In genomic region chr2:167894948-167895372, GRCm38 (mm10) we compare ENCODE assay signal across 8 mouse cellular contexts. TPM values are rescaled to one million over a fixed set of nuclear protein-coding genes. Genes with fewer than 3 reads are reported as not detected.
DNase-seq lines count a peak whose midpoint lies in the region; ATAC-seq and TF ChIP-seq lines count a peak whose summit lies in the region.

No protein-coding gene starts in this region.

- H3K9ac ChIP-seq in embryonic facial prominence, embryonic 15.5 days = no peak overlapping the region
- H3K9ac ChIP-seq in heart, embryonic 11.5 days (ENCODE audit: low read depth, low read length) = peak overlapping the region; percentile 5; the same call in 1 of the 2 replicates
- peak overlapping the region; percentile 21; the same call in 1 of the 2 replicates for H3K9ac ChIP-seq in kidney, embryonic 15.5 days

- H3K27me3 ChIP-seq in embryonic facial prominence, embryonic 15.5 days = no peaks in the 10 kb centered on the region; the same call in 1 of the 2 replicates
- peaks cover 3% of the 10 kb centered on the region for H3K27me3 ChIP-seq in heart, embryonic 11.5 days (ENCODE audit: control insufficient read depth, insufficient read depth, low read length)
- H3K27me3 ChIP-seq in kidney, embryonic 15.5 days = peaks cover 32% of the 10 kb centered on the region

- under 1% methylated on average over 30 of the region's 30 CpGs for WGBS in embryonic facial prominence, embryonic 15.5 days
- 2% methylated on average over 30 of the region's 30 CpGs for WGBS in heart, embryonic 11.5 days (ENCODE audit: insufficient replicate concordance)
- WGBS in kidney, embryonic 15.5 days = 2% methylated on average over 30 of the region's 30 CpGs

- H3K9me3 ChIP-seq in embryonic facial prominence, embryonic 15.5 days (replicated peaks) = no peaks in the 10 kb centered on the region
- no peaks in the 10 kb centered on the region for H3K9me3 ChIP-seq in heart, embryonic 11.5 days (replicated peaks; ENCODE audit: control insufficient read depth, low read length)
- H3K9me3 ChIP-seq in kidney, embryonic 15.5 days (replicated peaks) = no peaks in the 10 kb centered on the region

- H3K4me3 ChIP-seq in bone marrow macrophage, adult 2 months (ENCODE audit: insufficient read depth, low read length) = peak overlapping the region; percentile 37
- H3K4me3 ChIP-seq in embryonic facial prominence, embryonic 15.5 days (replicated peaks) = peak overlapping the region; percentile 28
- 0 out of 2 replicates have a peak overlapping the region, but pooled peaks have one; percentile 12 for H3K4me3 ChIP-seq in heart, embryonic 11.5 days (ENCODE audit: low read depth, low read length)
- H3K4me3 ChIP-seq in kidney, embryonic 15.5 days (replicated peaks) = peak overlapping the region; percentile 11

- peak; percentile 64 for TF ChIP-seq CTCF in bone marrow macrophage, adult 2 months (IDR thresholded peaks at IDR 0.05; ENCODE audit: low read depth, low read length)

- TF ChIP-seq POLR2A in bone marrow macrophage, adult 2 months (IDR thresholded peaks at IDR 0.05; ENCODE audit: borderline replicate concordance, low read depth, low read length) = no peak

- ATAC-seq in embryonic facial prominence, embryonic 15.5 days (ENCODE audit: insufficient number of reproducible peaks, low FRiP score, low TSS enrichment, low read depth) = peak; percentile 64
- ATAC-seq in heart, embryonic 11.5 days (replicated peaks; ENCODE audit: insufficient number of reproducible peaks, low FRiP score, low TSS enrichment) = no peak
- peak; percentile 54 for ATAC-seq in kidney, embryonic 15.5 days (replicated peaks; ENCODE audit: low FRiP score)
- peak; percentile 69 for ATAC-seq in monocyte, adult 5-6 weeks (replicated peaks; ENCODE audit: insufficient number of reproducible peaks, low FRiP score, low TSS enrichment, poor library complexity, severe bottlenecking)

- H3K27ac ChIP-seq in bone marrow macrophage, adult 2 months (ENCODE audit: insufficient read depth, low read depth, low read length) = no peak overlapping the region
- no peak overlapping the region for H3K27ac ChIP-seq in embryonic facial prominence, embryonic 15.5 days (replicated peaks)
- no peak overlapping the region for H3K27ac ChIP-seq in heart, embryonic 11.5 days (ENCODE audit: low read depth, low read length)
- no peak overlapping the region for H3K27ac ChIP-seq in kidney, embryonic 15.5 days

- H3K4me1 ChIP-seq in bone marrow macrophage, adult 2 months (ENCODE audit: control insufficient read depth, insufficient read depth, low read length) = no peaks in the 10 kb centered on the region
- H3K4me1 ChIP-seq in embryonic facial prominence, embryonic 15.5 days = peaks cover 27% of the 10 kb centered on the region
- peaks cover 12% of the 10 kb centered on the region for H3K4me1 ChIP-seq in heart, embryonic 11.5 days (ENCODE audit: control insufficient read depth, insufficient read depth, low read length)
- H3K4me1 ChIP-seq in kidney, embryonic 15.5 days = peaks cover 16% of the 10 kb centered on the region

- DNase-seq in 416B (ENCODE audit: low read depth) (peak; percentile 78), liver (peak; percentile 76)
- DNase-seq in spleen, postnatal 36 days (ENCODE audit: low spot score in 2 of 2) = peak; percentile 70 to 72

- peak overlapping the region; percentile 57 for H3K4me2 ChIP-seq in embryonic facial prominence, embryonic 15.5 days (replicated peaks)
- peak overlapping the region; percentile 57 for H3K4me2 ChIP-seq in heart, embryonic 11.5 days
- H3K4me2 ChIP-seq in kidney, embryonic 15.5 days = peak overlapping the region; percentile 51

- no peaks in the 10 kb centered on the region for H3K36me3 ChIP-seq in embryonic facial prominence, embryonic 15.5 days
- H3K36me3 ChIP-seq in heart, embryonic 11.5 days (ENCODE audit: control insufficient read depth, insufficient read depth, low read length) = no peaks in the 10 kb centered on the region
- no peaks in the 10 kb centered on the region for H3K36me3 ChIP-seq in kidney, embryonic 15.5 days

RNA-seq across cellular contexts. Expression of gene Ptpn1, which starts 36.9 kb away (rescaled TPM):
- polyA plus RNA-seq in bone marrow macrophage, adult 2 months (2012; ENCODE audit: insufficient read depth, insufficient read length, missing spikeins) = 84.4 and 94.5 TPM in 2 replicates
- polyA plus RNA-seq in embryonic facial prominence, embryonic 15.5 days (2015; fragmentation: Nextera tagmentation; extraction: Ambion mirVana) = 60.6 and 61.5 TPM in 2 replicates
- 43.5 and 46.7 TPM in 2 replicates for polyA plus RNA-seq in heart, embryonic 11.5 days (2014; fragmentation: Nextera tagmentation; extraction: Ambion mirVana)
- 57.4 and 71.2 TPM in 2 replicates for polyA plus RNA-seq in kidney, embryonic 15.5 days (2015; fragmentation: Nextera tagmentation; extraction: Ambion mirVana)
- total RNA-seq in monocyte, adult 5-6 weeks (2017) = 199 to 318 TPM (median 242 TPM) in 3 replicates
